Mouse (Mus musculus): ENCODE data around the gene Gbf1. TPM values are rescaled to one million over a fixed set of nuclear protein-coding genes. Genes with fewer than 3 reads are reported as not detected.
A peak's percentile ranks its signal among the peaks of the same experiment; 100 is the strongest.

The Gbf1 gene
- polyA plus RNA-seq, 1 experiment, result 61.8 TPM

GRCm38 (mm10) chr19:46132577-46132976 lies 19.7 kb upstream of the Gbf1 start:
- Histone ChIP-seq H3ac (ENCODE audit: control insufficient read depth, insufficient read length) (no peak overlapping the region), H3K27me3 (ENCODE audit: control insufficient read depth, insufficient read depth, insufficient read length) (no peaks in the 10 kb centered on the region), H3K4me3 (no peak overlapping the region), H3K36me3 (ENCODE audit: control insufficient read depth, insufficient read depth) (no peaks in the 10 kb centered on the region), H3K4me2 (ENCODE audit: low read depth) (no peak overlapping the region), H3K79me2 (ENCODE audit: control insufficient read depth, insufficient read depth) (no peaks in the 10 kb centered on the region)
- TF ChIP-seq POLR2A (IDR thresholded peaks at IDR 0.05; ENCODE audit: insufficient read length, low read depth) (no peak), MYOD1 (IDR thresholded peaks at IDR 0.05; ENCODE audit: control insufficient read depth in 1 of 3, insufficient read length in 2 of 3, low read depth in 2 of 3) (no peak), TCF12 (IDR thresholded peaks at IDR 0.05; ENCODE audit: insufficient read depth, poor library complexity, severe bottlenecking) (no peak), E2F4 (IDR thresholded peaks at IDR 0.05; ENCODE audit: insufficient read depth) (no peak), USF1 (IDR thresholded peaks at IDR 0.05; ENCODE audit: low read depth) (no peak), REST (IDR thresholded peaks at IDR 0.05; ENCODE audit: insufficient read depth, insufficient read length) (no peak), MYOG (IDR thresholded peaks at IDR 0.05; ENCODE audit: control insufficient read depth in 1 of 3, insufficient read depth in 1 of 3, insufficient read length in 2 of 3, low read depth in 2 of 3) (no peak), POLR2AphosphoS2 (IDR thresholded peaks at IDR 0.05; ENCODE audit: insufficient read length, low read depth) (no peak), CEBPB (IDR thresholded peaks at IDR 0.05; ENCODE audit: insufficient read depth, poor library complexity, severe bottlenecking) (no peak), SRF (IDR thresholded peaks at IDR 0.05; ENCODE audit: control insufficient read depth, insufficient read length, low read depth) (no peak), TCF3 (IDR thresholded peaks at IDR 0.05; ENCODE audit: insufficient read length, low read depth) (no peak), MAX (IDR thresholded peaks at IDR 0.05; ENCODE audit: low read depth) (no peak)

GRCm38 (mm10) chr19:46135297-46135696 lies 17.0 kb upstream of the Gbf1 start:
- peak overlapping the region; percentile 71 for H3K4me2 ChIP-seq (ENCODE audit: low read depth)

GRCm38 (mm10) chr19:46135789-46136638 lies 16.3 kb upstream of the Gbf1 start:
- no peak overlapping the region for H3ac ChIP-seq (ENCODE audit: control insufficient read depth, insufficient read length)
- TF ChIP-seq TCF12 (IDR thresholded peaks at IDR 0.05; ENCODE audit: insufficient read depth, poor library complexity, severe bottlenecking), result no peak
- no peak for TF ChIP-seq SRF (IDR thresholded peaks at IDR 0.05; ENCODE audit: control insufficient read depth, insufficient read length, low read depth)
- no peak for TF ChIP-seq POLR2AphosphoS2 (IDR thresholded peaks at IDR 0.05; ENCODE audit: insufficient read length, low read depth)
- TF ChIP-seq MYOG (IDR thresholded peaks at IDR 0.05; ENCODE audit: control insufficient read depth in 1 of 3, insufficient read depth in 1 of 3, insufficient read length in 2 of 3, low read depth in 2 of 3), result no peak
- H3K79me2 ChIP-seq (ENCODE audit: control insufficient read depth, insufficient read depth), result no peaks in the 10 kb centered on the region
- H3K4me2 ChIP-seq (ENCODE audit: low read depth), result peak overlapping the region; percentile 71
- H3K27me3 ChIP-seq (ENCODE audit: control insufficient read depth, insufficient read depth, insufficient read length), result no peaks in the 10 kb centered on the region
- no peaks in the 10 kb centered on the region for H3K36me3 ChIP-seq (ENCODE audit: control insufficient read depth, insufficient read depth)
- H3K4me3 ChIP-seq, result peak overlapping the region; percentile 12

More at GRCm38 (mm10) chr19:46135297-46135696, 17.0 kb upstream of the Gbf1 start:
- peak overlapping the region; percentile 12 for H3K4me3 ChIP-seq
- H3K36me3 ChIP-seq (ENCODE audit: control insufficient read depth, insufficient read depth), result no peaks in the 10 kb centered on the region
- no peak overlapping the region for H3ac ChIP-seq (ENCODE audit: control insufficient read depth, insufficient read length)
- H3K27me3 ChIP-seq (ENCODE audit: control insufficient read depth, insufficient read depth, insufficient read length), result no peaks in the 10 kb centered on the region
- TF ChIP-seq TCF3 (IDR thresholded peaks at IDR 0.05; ENCODE audit: insufficient read length, low read depth) (no peak), MYOD1 (IDR thresholded peaks at IDR 0.05; ENCODE audit: control insufficient read depth in 1 of 3, insufficient read length in 2 of 3, low read depth in 2 of 3) (peak in 1 of 3 experiments; percentile 17), E2F4 (IDR thresholded peaks at IDR 0.05; ENCODE audit: insufficient read depth) (no peak), CEBPB (IDR thresholded peaks at IDR 0.05; ENCODE audit: insufficient read depth, poor library complexity, severe bottlenecking) (no peak), REST (IDR thresholded peaks at IDR 0.05; ENCODE audit: insufficient read depth, insufficient read length) (no peak), MYOG (IDR thresholded peaks at IDR 0.05; ENCODE audit: control insufficient read depth in 1 of 3, insufficient read depth in 1 of 3, insufficient read length in 2 of 3, low read depth in 2 of 3) (no peak), POLR2AphosphoS2 (IDR thresholded peaks at IDR 0.05; ENCODE audit: insufficient read length, low read depth) (no peak)
- no peaks in the 10 kb centered on the region for H3K79me2 ChIP-seq (ENCODE audit: control insufficient read depth, insufficient read depth)

GRCm38 (mm10) chr19:46136639-46137580 lies 15.4 kb upstream of the Gbf1 start:
- Histone ChIP-seq H3K79me2 (ENCODE audit: control insufficient read depth, insufficient read depth) (no peaks in the 10 kb centered on the region), H3K27me3 (ENCODE audit: control insufficient read depth, insufficient read depth, insufficient read length) (no peaks in the 10 kb centered on the region), H3K4me3 (no peak overlapping the region), H3K4me2 (ENCODE audit: low read depth) (no peak overlapping the region), H3ac (ENCODE audit: control insufficient read depth, insufficient read length) (no peak overlapping the region), H3K36me3 (ENCODE audit: control insufficient read depth, insufficient read depth) (no peaks in the 10 kb centered on the region)
- TF ChIP-seq POLR2AphosphoS2 (IDR thresholded peaks at IDR 0.05; ENCODE audit: insufficient read length, low read depth), result no peak
- TF ChIP-seq MAX (IDR thresholded peaks at IDR 0.05; ENCODE audit: low read depth), result no peak
- TF ChIP-seq USF1 (IDR thresholded peaks at IDR 0.05; ENCODE audit: low read depth), result no peak
- no peak for TF ChIP-seq E2F4 (IDR thresholded peaks at IDR 0.05; ENCODE audit: insufficient read depth)
- TF ChIP-seq SRF (IDR thresholded peaks at IDR 0.05; ENCODE audit: control insufficient read depth, insufficient read length, low read depth), result no peak
- TF ChIP-seq MYOG (IDR thresholded peaks at IDR 0.05; ENCODE audit: control insufficient read depth in 1 of 3, insufficient read depth in 1 of 3, insufficient read length in 2 of 3, low read depth in 2 of 3), result no peak
- no peak for TF ChIP-seq TCF12 (IDR thresholded peaks at IDR 0.05; ENCODE audit: insufficient read depth, poor library complexity, severe bottlenecking)
- no peak for TF ChIP-seq CEBPB (IDR thresholded peaks at IDR 0.05; ENCODE audit: insufficient read depth, poor library complexity, severe bottlenecking)
- no peak for TF ChIP-seq REST (IDR thresholded peaks at IDR 0.05; ENCODE audit: insufficient read depth, insufficient read length)
- TF ChIP-seq MYOD1 (IDR thresholded peaks at IDR 0.05; ENCODE audit: control insufficient read depth in 1 of 3, insufficient read length in 2 of 3, low read depth in 2 of 3), result no peak
- TF ChIP-seq TCF3 (IDR thresholded peaks at IDR 0.05; ENCODE audit: insufficient read length, low read depth), result no peak
- no peak for TF ChIP-seq POLR2A (IDR thresholded peaks at IDR 0.05; ENCODE audit: insufficient read length, low read depth)
